In genomic region chr8:45454426-45454825, GRCm38 (mm10) we compare ENCODE assay signal across 8 mouse cellular contexts. TPM values are rescaled to one million over a fixed set of nuclear protein-coding genes. Genes with fewer than 3 reads are reported as not detected.
DNase-seq lines count a peak whose midpoint lies in the region; ATAC-seq and TF ChIP-seq lines count a peak whose summit lies in the region.

No protein-coding gene starts in this region.

- H3K36me3 ChIP-seq in forebrain, embryonic 11.5 days (ENCODE audit: control insufficient read depth, insufficient read depth, low read length): no peaks in the 10 kb centered on the region
- H3K36me3 ChIP-seq in lung, embryonic 16.5 days (ENCODE audit: control insufficient read depth, insufficient read depth, low read length): no peaks in the 10 kb centered on the region

- 65% methylated on average over 6 of the region's 6 CpGs for WGBS in forebrain, embryonic 11.5 days
- 57% methylated on average over 6 of the region's 6 CpGs for WGBS in large intestine, adult 2 months
- WGBS in lung, embryonic 16.5 days: 54% methylated on average over 6 of the region's 6 CpGs

- TF ChIP-seq CTCF in brain, embryonic 14.5 days (IDR thresholded peaks at IDR 0.05; ENCODE audit: borderline replicate concordance, extremely low read depth, insufficient read depth, insufficient read length): peak; percentile 65; the same call in 1 of the 2 replicates

- no peak overlapping the region for H3K9ac ChIP-seq in forebrain, embryonic 11.5 days (ENCODE audit: low read length)
- H3K9ac ChIP-seq in lung, embryonic 16.5 days (ENCODE audit: low read length): no peak overlapping the region

- H3K27ac ChIP-seq in forebrain, embryonic 11.5 days (ENCODE audit: low read depth, low read length): no peak overlapping the region
- no peak overlapping the region for H3K27ac ChIP-seq in lung, embryonic 16.5 days (ENCODE audit: low read length)

- H3K4me2 ChIP-seq in forebrain, embryonic 11.5 days (ENCODE audit: low read depth, low read length, severe bottlenecking): no peak overlapping the region
- no peak overlapping the region for H3K4me2 ChIP-seq in lung, embryonic 16.5 days (ENCODE audit: low read depth, low read length)

- H3K9me3 ChIP-seq in forebrain, embryonic 11.5 days (ENCODE audit: control insufficient read depth, low read length): no peaks in the 10 kb centered on the region
- no peaks in the 10 kb centered on the region for H3K9me3 ChIP-seq in lung, embryonic 16.5 days (ENCODE audit: control insufficient read depth, low read length)

- no peak overlapping the region for H3K4me3 ChIP-seq in forebrain, embryonic 11.5 days (ENCODE audit: low read depth, low read length)
- H3K4me3 ChIP-seq in lung, embryonic 16.5 days (ENCODE audit: low read length): no peak overlapping the region

- no peaks in the 10 kb centered on the region for H3K4me1 ChIP-seq in forebrain, embryonic 11.5 days (replicated peaks; ENCODE audit: control insufficient read depth, insufficient read depth, low read length)
- no peaks in the 10 kb centered on the region for H3K4me1 ChIP-seq in lung, embryonic 16.5 days (replicated peaks; ENCODE audit: control insufficient read depth, insufficient read depth, low read length)

- TF ChIP-seq POLR2A in brain, embryonic 14.5 days (IDR thresholded peaks at IDR 0.05; ENCODE audit: borderline replicate concordance, extremely low read depth, insufficient read depth, insufficient read length, poor library complexity, severe bottlenecking): no peak

- peak; percentile 64 for ATAC-seq in forebrain, embryonic 11.5 days (replicated peaks; ENCODE audit: low FRiP score)
- ATAC-seq in lung, embryonic 16.5 days (ENCODE audit: low read depth): peak; percentile 45; the same call in 1 of the 2 replicates
- ATAC-seq in activated CD4-positive, CD25-positive, alpha-beta regulatory T cell, adult 4 months: no peak

- DNase-seq in NIH3T3 (ENCODE audit: low read depth): peak; percentile 77
- peak; percentile 93 for DNase-seq in brain, embryonic 14.5 days (ENCODE audit: low read depth)
- peak; percentile 56 for DNase-seq in forebrain, embryonic 11.5 days (ENCODE audit: low spot score)
- DNase-seq in heart, postnatal 4 days: peak; percentile 54
- peak; percentile 50 for DNase-seq in large intestine, adult 2 months (ENCODE audit: low read depth, low spot score)
- peak; percentile 65 for DNase-seq in retina, adult 2 months (ENCODE audit: low read depth, low spot score)

- H3K27me3 ChIP-seq in forebrain, embryonic 11.5 days (ENCODE audit: control insufficient read depth, insufficient read depth, low read length): no peaks in the 10 kb centered on the region
- no peaks in the 10 kb centered on the region for H3K27me3 ChIP-seq in lung, embryonic 16.5 days (ENCODE audit: control insufficient read depth, insufficient read depth, low read depth, low read length)

RNA-seq across cellular contexts. Expression of gene Tlr3, which starts 43.5 kb away (rescaled TPM):
- polyA plus RNA-seq in brain, embryonic 14.5 days (2012; rRNA removed): 1.2 and 1.3 TPM in 2 replicates
- polyA plus RNA-seq in forebrain, embryonic 11.5 days (2014; fragmentation: Nextera tagmentation; extraction: Ambion mirVana): 0.86 and 1.3 TPM in 2 replicates
- total RNA-seq in heart, postnatal 4 days (2021): 1 to 10 TPM; 6.9 to 7.9 TPM
- polyA plus RNA-seq in large intestine, adult 2 months (2012; rRNA removed): 5.6 and 12.8 TPM in 2 replicates
- polyA plus RNA-seq in lung, embryonic 16.5 days (2015; fragmentation: Nextera tagmentation; extraction: Ambion mirVana): 2.7 and 4.7 TPM in 2 replicates
- polyA plus RNA-seq in activated CD4-positive, CD25-positive, alpha-beta regulatory T cell, adult 4 months (2017; shearing (Covaris generic)): under 1 TPM; 0.43 to 0.45 TPM

RNA-seq across cellular contexts. Expression of gene Sorbs2, which starts 53.2 kb away (rescaled TPM):
- polyA plus RNA-seq in brain, embryonic 14.5 days (2012; rRNA removed): 78.0 and 81.7 TPM in 2 replicates
- 78.7 and 83.0 TPM in 2 replicates for polyA plus RNA-seq in forebrain, embryonic 11.5 days (2014; fragmentation: Nextera tagmentation; extraction: Ambion mirVana)
- 100 to 1,000 TPM; 985 TPM for total RNA-seq in heart, postnatal 4 days (2021)
- 5.6 and 13.3 TPM in 2 replicates for polyA plus RNA-seq in large intestine, adult 2 months (2012; rRNA removed)
- 19.2 and 23.9 TPM in 2 replicates for polyA plus RNA-seq in lung, embryonic 16.5 days (2015; fragmentation: Nextera tagmentation; extraction: Ambion mirVana)
- under 1 TPM; 0.11 to 0.32 TPM for polyA plus RNA-seq in activated CD4-positive, CD25-positive, alpha-beta regulatory T cell, adult 4 months (2017; shearing (Covaris generic))
